Mouse (Mus musculus) neural tube, embryonic 12.5 days (tissue): ENCODE data around the gene Gm5039. TPM values are rescaled to one million over a fixed set of nuclear protein-coding genes. Genes with fewer than 3 reads are reported as not detected.
"Not testable (repeated sequence)": the region's sequence is repeated elsewhere in the genome, so short reads cannot be mapped to it uniquely, and the experiment has no call there.

ENCODE experiments used
- ATAC-seq: fragments of 200-750 bp; cut with Nextera tagmentation; 2 replicates; pipeline ENCODE4 v1.8.0; 2017; ENCODE audit warnings: low read depth, mild to moderate bottlenecking, moderate TSS enrichment, moderate library complexity; ENCODE audit not compliant: low FRiP score
- H3K27ac ChIP-seq: fragments of 300-500 bp; sonication (generic); 2 replicates; pipeline ENCODE4 v1.5.1; 2016
- H3K27me3 ChIP-seq: fragments of 300-500 bp; sonication (generic); replicated peaks from 2 replicates; pipeline ENCODE4 v1.6.1; 2016; ENCODE audit warnings: mild to moderate bottlenecking
- H3K36me3 ChIP-seq: fragments of 300-500 bp; sonication (generic); 2 replicates; pipeline ENCODE4 v1.6.1; 2016; ENCODE audit warnings: mild to moderate bottlenecking
- H3K4me1 ChIP-seq: fragments of 300-500 bp; sonication (generic); 2 replicates; pipeline ENCODE4 v1.6.1; 2016
- H3K4me2 ChIP-seq: fragments of 300-500 bp; sonication (generic); replicated peaks from 2 replicates; pipeline ENCODE4 v1.6.1; 2016; ENCODE audit warnings: mild to moderate bottlenecking
- H3K4me3 ChIP-seq: fragments of 300-500 bp; sonication (generic); 2 replicates; pipeline ENCODE4 v1.5.1; 2016
- H3K9ac ChIP-seq: fragments of 300-500 bp; sonication (generic); 2 replicates; pipeline ENCODE4 v1.6.1; 2016; ENCODE audit warnings: mild to moderate bottlenecking
- H3K9me3 ChIP-seq: fragments of 300-500 bp; sonication (generic); 2 replicates; pipeline ENCODE4 v1.6.1; 2016; ENCODE audit warnings: mild to moderate bottlenecking
- WGBS: fragments of 180-500 bp; shearing (Covaris S2); methylation state at CpG from one replicate; pipeline ENCODE4 v1.1.7; 2016; 5-methylcytosine and 5-hydroxymethylcytosine counted together
- polyA plus RNA-seq: library from polyadenylated mRNA; unstranded; fragments of >200 nt; fragmentation: Nextera tagmentation; extraction: Ambion mirVana; gene quantifications from 2 replicates; pipeline ENCODE4 v1.2.1, GENCODE M21; 2016

Gm5039 gene
- polyA plus RNA-seq, 1 experiment from 2014 or later = not detected

GRCm38 (mm10) chr12:88297171-88297570, 26.7 kb downstream of the Gm5039 start:
- H3K4me3 ChIP-seq, H3K9ac ChIP-seq, H3K27ac ChIP-seq, H3K36me3 ChIP-seq, ATAC-seq, H3K4me1 ChIP-seq, H3K4me2 ChIP-seq, H3K27me3 ChIP-seq, H3K9me3 ChIP-seq: not testable (repeated sequence)
- WGBS = 84% methylated on average over 2 of the region's 2 CpGs

GRCm38 (mm10) chr12:88293082-88293481, 30.7 kb downstream of the Gm5039 start:
- H3K4me3 ChIP-seq, H3K9ac ChIP-seq: not testable (repeated sequence)
- 77% methylated on average over 4 of the region's 4 CpGs for WGBS

GRCm38 (mm10) chr12:88285224-88285623, 38.6 kb downstream of the Gm5039 start:
- WGBS = 88% methylated on average over 5 of the region's 5 CpGs
- H3K4me3 ChIP-seq, H3K27ac ChIP-seq, H3K36me3 ChIP-seq, H3K9me3 ChIP-seq, H3K27me3 ChIP-seq, H3K4me2 ChIP-seq, H3K9ac ChIP-seq, ATAC-seq, H3K4me1 ChIP-seq: not testable (repeated sequence)

More at GRCm38 (mm10) chr12:88293082-88293481, 30.7 kb downstream of the Gm5039 start:
- not testable (repeated sequence) for H3K36me3 ChIP-seq, H3K4me1 ChIP-seq, H3K9me3 ChIP-seq, H3K27me3 ChIP-seq, H3K4me2 ChIP-seq, ATAC-seq, H3K27ac ChIP-seq

- H3K9ac ChIP-seq, H3K4me3 ChIP-seq, H3K36me3 ChIP-seq, H3K27ac ChIP-seq, H3K4me2 ChIP-seq, H3K4me1 ChIP-seq, H3K9me3 ChIP-seq, ATAC-seq, H3K27me3 ChIP-seq: not testable (repeated sequence)
- 83% methylated on average over 5 of the region's 5 CpGs for WGBS
These were observed 49.4 kb downstream of the Gm5039 start, which contains the start of gene Gm5662 for GRCm38 (mm10) chr12:88274400-88274799. Gene Gm5662, minus strand, starts transcription at chr12:88274500.

Other genes starting within 250 kb of the Gm5039 start
- not detected in 2 replicates for gene Gm16368, start 240.3 kb downstream of the Gm5039 start, polyA plus RNA-seq
- not detected in 2 replicates for gene Gm10436, start 141.9 kb downstream of the Gm5039 start, polyA plus RNA-seq
- gene Gm8332, start 73.9 kb downstream of the Gm5039 start, polyA plus RNA-seq = not detected in 2 replicates
- not detected in 2 replicates for gene Gm5662, start 49.5 kb downstream of the Gm5039 start, polyA plus RNA-seq
- gene Adck1, start 36.5 kb upstream of the Gm5039 start, polyA plus RNA-seq = 21.8 and 23.6 TPM in 2 replicates